24 mouse cellular contexts compared by ENCODE assay signal in genomic region chr2:71504852-71505251, GRCm38 (mm10). TPM values are rescaled to one million over a fixed set of nuclear protein-coding genes. Genes with fewer than 3 reads are reported as not detected.
"Had no signal": no experiment of that assay in that cellular context is flagged by ENCODE, and none has a peak within 500 bp of the region (broad histone marks: within the 10 kb centered on the region; RNA-seq: fewer than 3 reads in every experiment).

No protein-coding gene starts in this region.

- H3K4me1 ChIP-seq: liver, embryonic 13.5 days; liver, embryonic 15.5 days; lung, embryonic 15.5 days; stomach, embryonic 15.5 days had no signal

- H3K27me3 ChIP-seq: liver, embryonic 13.5 days; liver, embryonic 15.5 days; lung, embryonic 15.5 days; neural tube, embryonic 12.5 days; stomach, embryonic 15.5 days had no signal

- H3K27ac ChIP-seq: liver, embryonic 13.5 days; liver, embryonic 15.5 days; lung, embryonic 15.5 days; macrophage; midbrain, embryonic 10.5 days; midbrain, embryonic 12.5 days; neural tube, embryonic 12.5 days; stomach, embryonic 15.5 days; stomach, postnatal 0 days had no signal

- H3K9ac ChIP-seq: liver, embryonic 13.5 days; liver, embryonic 15.5 days; liver, postnatal 0 days; lung, embryonic 15.5 days; midbrain, embryonic 12.5 days; neural tube, embryonic 12.5 days; stomach, embryonic 15.5 days had no signal

- DNase-seq: liver, embryonic 13.5 days; liver, postnatal 0 days; lung, adult 2 months; lung, postnatal 10 days; lung, postnatal 36 days; midbrain, embryonic 14.5 days; right cerebral cortex, postnatal 14 days; thymus, adult 2 months; thymus, postnatal 25 days; thymus, postnatal 4 days had no signal

- H3K4me2 ChIP-seq: liver, embryonic 13.5 days; liver, embryonic 15.5 days; lung, embryonic 15.5 days; midbrain, embryonic 12.5 days; neural tube, embryonic 12.5 days; stomach, embryonic 15.5 days had no signal

- H3K9me3 ChIP-seq: liver, embryonic 13.5 days; liver, embryonic 15.5 days; lung, embryonic 15.5 days; midbrain, embryonic 10.5 days; midbrain, embryonic 12.5 days; neural tube, embryonic 12.5 days; stomach, embryonic 15.5 days had no signal

- ATAC-seq: liver, postnatal 0 days; midbrain, embryonic 16.5 days had no signal

- H3K36me3 ChIP-seq: liver, embryonic 13.5 days; liver, embryonic 15.5 days; lung, embryonic 15.5 days; midbrain, embryonic 10.5 days; midbrain, embryonic 12.5 days; neural tube, embryonic 12.5 days; stomach, embryonic 15.5 days had no signal

- H3K4me3 ChIP-seq: liver, embryonic 13.5 days; liver, embryonic 15.5 days; lung, embryonic 15.5 days; midbrain, embryonic 10.5 days; midbrain, embryonic 12.5 days; neural tube, embryonic 12.5 days; stomach, embryonic 15.5 days had no signal

RNA-seq across cellular contexts. Expression of gene Dlx1, which starts 23.1 kb away (rescaled TPM):
- total RNA-seq: megakaryocyte progenitor cell, adult 5-6 weeks; megakaryocyte-erythroid progenitor cell, adult 5-6 weeks had no signal
- polyA plus RNA-seq: macrophage; neural tube, embryonic 14.5 days had no signal

RNA-seq across cellular contexts. Expression of gene Dlx2, which starts 41.7 kb away (rescaled TPM):
- total RNA-seq: megakaryocyte progenitor cell, adult 5-6 weeks; megakaryocyte-erythroid progenitor cell, adult 5-6 weeks; neutrophil, adult 5-6 weeks had no signal
- polyA plus RNA-seq: liver, embryonic 13.5 days; liver, postnatal 0 days; macrophage; neural tube, embryonic 14.5 days; spleen, adult 2 months had no signal
